Mouse (Mus musculus) activated CD4-positive, CD25-positive, alpha-beta regulatory T cell (primary cell): ENCODE results near the gene Setmar. TPM values are rescaled to one million over a fixed set of nuclear protein-coding genes. Genes with fewer than 3 reads are reported as not detected.

Experiments used
- polyA plus RNA-seq, 2 experiments: library from polyadenylated mRNA; unstranded; fragments of 100-300 nt; shearing (Covaris generic); gene quantifications; one replicate each; pipeline ENCODE4 v1.2.1; 2017

Setmar gene
- polyA plus RNA-seq, result 1 to 10 TPM; 3.2 to 8.6 TPM

DNA sequence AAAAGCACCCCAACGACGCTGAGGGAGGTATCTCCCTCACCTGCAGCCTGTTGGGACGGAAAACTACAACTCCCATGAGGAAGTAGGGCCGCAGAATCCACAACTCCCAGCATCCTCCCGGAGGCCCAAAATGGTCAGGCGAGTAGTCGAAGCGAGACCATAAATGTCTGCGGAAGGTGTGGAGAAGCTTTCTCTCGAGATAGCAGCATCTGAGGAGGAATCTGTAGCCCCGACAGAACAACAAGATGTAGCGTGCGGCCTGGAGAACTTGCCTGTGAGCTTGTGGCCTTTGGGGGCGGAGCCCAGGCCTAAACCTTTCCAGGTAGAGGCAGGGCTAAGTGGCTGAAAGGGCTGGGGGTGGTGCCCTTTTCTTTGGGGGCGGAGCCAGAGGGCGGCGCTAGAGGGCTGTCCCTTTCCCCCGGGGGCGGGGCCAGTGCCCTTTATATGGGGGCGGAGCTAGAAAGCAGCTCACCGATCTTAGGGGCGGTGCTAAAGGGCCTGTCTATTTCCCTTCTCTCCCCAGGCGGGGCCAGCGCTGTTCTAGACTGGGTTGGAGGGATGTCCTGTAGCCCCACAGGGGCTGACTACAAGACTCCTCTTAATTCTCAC lies at the start of gene Setmar:
Gene Setmar, plus strand, starts transcription at position 128 of the 609 bp plus-strand sequence.

Other genes starting within 250 kb of the Setmar start
- gene Sumf1, start 120.5 kb downstream of the Setmar start, polyA plus RNA-seq, result 10 to 100 TPM; 23.6 to 27.2 TPM
- 10 to 100 TPM; 12.5 to 27.2 TPM for gene Itpr1, start 148.1 kb downstream of the Setmar start, polyA plus RNA-seq